Mouse (Mus musculus): ENCODE data around the gene Hrk.
A peak's percentile ranks its signal among the peaks of the same experiment; 100 is the strongest.

The Hrk gene

GRCm38 (mm10) chr5:118165462-118165861, 1.0 kb downstream of the Hrk start:
- no peak for DNase-seq (ENCODE audit: inconsistent ontology term)

DNA sequence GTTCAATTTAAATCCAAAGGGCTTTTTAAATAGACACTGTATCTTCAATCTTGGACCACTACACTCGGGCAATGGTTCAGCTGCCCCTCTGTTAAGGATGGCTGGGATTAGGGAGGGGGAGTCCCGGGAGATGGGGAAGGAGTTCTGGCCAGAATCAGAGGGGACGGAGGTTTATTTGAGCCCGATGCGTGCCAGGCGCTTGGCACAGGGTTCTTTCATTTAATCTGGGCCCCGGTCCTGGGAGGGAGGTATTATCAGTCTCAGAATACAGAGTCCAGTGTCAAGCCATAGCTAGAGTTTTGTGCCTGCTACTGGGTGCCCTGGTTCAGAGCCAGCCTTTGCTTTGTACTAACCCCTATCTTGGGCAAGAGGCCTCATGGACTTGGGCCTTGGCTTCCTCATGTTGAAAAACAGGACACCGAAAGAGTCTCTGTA, 3.1 kb downstream of the Hrk start:
- DNase-seq (ENCODE audit: inconsistent ontology term): no peak

DNA sequence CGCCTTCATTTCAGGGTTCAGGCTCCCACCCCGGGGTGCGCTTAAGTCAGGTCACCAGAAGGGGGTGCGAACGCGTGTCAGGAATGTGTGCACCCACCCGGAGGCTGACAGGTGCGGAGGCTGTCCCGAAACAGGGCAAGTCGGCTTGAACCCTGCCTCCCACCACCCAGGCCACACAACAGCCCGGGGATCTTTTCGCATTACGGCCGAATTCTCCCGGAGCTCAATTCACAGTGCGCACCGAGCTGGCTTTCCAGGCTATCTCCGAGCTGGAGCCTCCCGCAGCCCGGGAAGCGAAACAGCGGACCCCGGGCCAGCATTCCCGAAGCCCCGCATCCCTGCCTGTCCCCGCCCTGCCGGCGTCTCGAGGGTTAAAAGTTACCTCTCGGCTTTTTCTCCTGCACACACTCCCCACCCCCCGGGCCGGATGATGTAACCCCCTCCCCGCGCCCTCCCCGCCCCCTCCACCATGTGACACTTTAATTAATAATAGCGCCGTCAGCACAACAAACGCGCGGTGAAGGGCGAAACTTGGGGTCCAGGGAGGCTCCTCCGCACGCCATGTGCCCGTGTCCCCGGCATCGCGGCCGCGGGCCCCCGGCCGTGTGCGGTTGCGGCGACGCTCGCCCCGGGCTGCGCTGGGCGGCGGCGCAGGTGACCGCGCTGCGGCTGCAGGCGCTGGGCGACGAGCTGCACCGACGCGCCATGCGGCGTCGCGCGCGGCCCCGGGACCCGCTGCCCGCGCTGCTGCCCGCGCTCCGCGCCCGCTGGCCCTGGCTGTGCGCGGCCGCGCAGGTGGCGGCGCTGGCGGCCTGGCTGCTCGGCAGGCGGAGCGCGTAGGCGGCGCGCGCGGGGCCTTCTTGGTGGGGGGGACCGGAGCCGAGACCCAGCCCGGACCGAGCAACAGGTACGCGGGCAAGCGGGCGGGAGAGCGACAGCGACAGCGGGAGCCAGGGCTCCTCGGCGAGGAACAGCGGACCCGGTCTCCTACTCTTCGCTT, 5.1 kb downstream of the Hrk start:
- DNase-seq (ENCODE audit: inconsistent ontology term): peak; percentile 27

- no peak for DNase-seq (ENCODE audit: inconsistent ontology term)
Observed at GRCm38 (mm10) chr5:118170888-118171529, 6.6 kb downstream of the Hrk start.

DNA sequence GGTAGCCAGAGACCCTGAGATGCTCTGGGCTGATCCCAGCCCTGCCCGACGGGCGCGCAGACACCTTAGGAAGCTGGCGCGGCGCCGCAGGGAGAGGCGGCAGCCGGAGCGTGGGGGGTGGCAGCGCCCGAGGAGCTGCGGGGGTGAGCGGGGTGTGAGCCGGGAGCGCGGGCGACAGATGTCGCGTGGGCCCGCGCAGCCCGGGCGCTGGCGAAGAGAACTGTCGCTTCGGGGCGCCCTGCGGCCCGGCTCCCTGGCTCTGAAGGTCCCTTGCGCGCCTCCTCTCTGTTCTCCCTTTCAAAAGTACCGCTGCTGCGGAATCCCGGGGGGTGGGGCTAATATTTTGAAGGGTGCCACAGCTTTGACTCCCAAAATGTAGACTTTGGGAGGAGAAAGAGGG, 7.2 kb downstream of the Hrk start:
- DNase-seq (ENCODE audit: inconsistent ontology term): peak; percentile 22

- DNase-seq (ENCODE audit: inconsistent ontology term): no peak
Observed at GRCm38 (mm10) chr5:118172078-118172723, 7.8 kb downstream of the Hrk start.

- no peak for DNase-seq (ENCODE audit: inconsistent ontology term)
Observed at GRCm38 (mm10) chr5:118174310-118175009, 10.0 kb downstream of the Hrk start.

DNA sequence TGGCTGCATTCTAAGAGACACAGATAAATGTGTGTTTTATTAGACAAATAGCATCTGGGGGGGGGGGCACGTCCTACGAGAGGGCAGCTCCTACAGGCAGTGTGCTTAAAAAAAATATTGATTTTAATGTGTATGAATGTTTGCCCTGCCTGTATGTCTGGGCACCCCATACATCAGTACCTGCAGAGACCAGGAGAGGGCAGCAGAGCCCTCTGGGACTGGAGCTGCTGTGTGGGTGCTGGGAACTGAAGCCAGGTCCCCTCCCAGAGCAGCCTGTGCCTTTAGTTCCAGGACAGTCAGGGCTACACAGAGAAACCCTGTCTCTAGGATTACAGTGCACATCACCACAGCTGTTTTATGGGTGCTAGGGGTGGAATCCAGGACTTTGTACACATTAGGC, 10.7 kb downstream of the Hrk start:
- DNase-seq (ENCODE audit: inconsistent ontology term): no peak

DNA sequence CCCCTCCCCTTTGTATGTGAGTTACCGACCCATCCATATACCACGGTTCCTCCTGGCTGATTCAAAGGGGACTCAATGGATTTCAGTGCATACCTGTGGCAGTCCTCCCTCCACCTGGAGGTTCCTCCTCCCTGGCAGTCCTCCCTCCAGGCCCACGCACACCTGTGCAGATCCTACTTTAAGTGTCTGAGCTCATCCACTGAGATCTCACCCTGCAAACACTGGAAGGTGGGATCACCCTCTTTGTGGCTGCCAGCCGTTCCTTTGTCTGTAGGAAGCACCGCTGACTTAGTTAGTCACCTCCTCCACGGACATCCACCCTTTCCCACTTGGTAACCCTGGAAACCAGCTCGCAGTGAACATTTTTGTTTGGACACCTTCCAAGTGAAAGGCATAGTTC, 13.2 kb downstream of the Hrk start:
- DNase-seq (ENCODE audit: inconsistent ontology term): no peak

GRCm38 (mm10) chr5:118186903-118187633, 22.6 kb downstream of the Hrk start:
- DNase-seq (ENCODE audit: inconsistent ontology term): no peak

DNA sequence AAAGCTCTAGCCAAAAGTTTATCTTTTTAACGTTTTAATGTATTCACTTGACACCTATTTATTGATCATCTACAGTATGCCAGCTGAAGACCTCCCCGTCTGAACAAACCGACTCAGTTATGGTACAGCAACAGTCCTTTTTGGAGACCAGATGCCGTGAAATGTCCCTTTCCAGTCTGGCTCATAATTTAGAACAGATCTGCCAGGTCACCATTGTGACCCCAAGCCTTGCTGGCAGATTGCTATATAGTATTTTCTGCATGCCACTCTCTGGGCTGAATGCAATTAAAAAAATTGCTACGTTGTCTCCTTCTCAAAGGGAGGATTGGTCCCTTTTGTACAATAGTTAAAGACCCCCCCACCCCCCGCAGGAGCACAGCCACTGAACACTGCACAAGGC, 23.9 kb downstream of the Hrk start:
- DNase-seq (ENCODE audit: inconsistent ontology term): no peak

DNA sequence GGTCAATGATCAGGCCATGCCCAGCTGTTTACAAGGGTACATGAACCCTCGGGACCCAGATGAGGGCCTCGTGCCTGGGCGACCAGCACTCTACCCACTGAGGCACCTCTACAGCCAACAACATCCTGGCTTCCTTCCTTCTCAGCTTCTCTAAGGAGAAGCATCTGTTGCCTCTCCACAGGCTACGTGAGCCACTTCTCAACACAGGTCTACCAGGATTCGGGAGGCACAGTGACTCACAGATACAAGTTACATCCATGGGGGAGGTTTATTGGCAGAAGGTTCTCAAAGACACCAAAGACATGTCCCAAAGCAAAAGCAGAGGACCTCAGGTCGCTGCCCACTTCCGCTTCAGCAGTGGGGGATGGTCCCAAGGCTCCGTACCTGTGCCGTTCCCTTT, 26.0 kb downstream of the Hrk start:
- DNase-seq (ENCODE audit: inconsistent ontology term): no peak

GRCm38 (mm10) chr5:118192221-118192620, 27.8 kb downstream of the Hrk start:
- no peak for DNase-seq (ENCODE audit: inconsistent ontology term)

GRCm38 (mm10) chr5:118197421-118197820, 33.0 kb downstream of the Hrk start:
- no peak for DNase-seq (ENCODE audit: inconsistent ontology term)

DNA sequence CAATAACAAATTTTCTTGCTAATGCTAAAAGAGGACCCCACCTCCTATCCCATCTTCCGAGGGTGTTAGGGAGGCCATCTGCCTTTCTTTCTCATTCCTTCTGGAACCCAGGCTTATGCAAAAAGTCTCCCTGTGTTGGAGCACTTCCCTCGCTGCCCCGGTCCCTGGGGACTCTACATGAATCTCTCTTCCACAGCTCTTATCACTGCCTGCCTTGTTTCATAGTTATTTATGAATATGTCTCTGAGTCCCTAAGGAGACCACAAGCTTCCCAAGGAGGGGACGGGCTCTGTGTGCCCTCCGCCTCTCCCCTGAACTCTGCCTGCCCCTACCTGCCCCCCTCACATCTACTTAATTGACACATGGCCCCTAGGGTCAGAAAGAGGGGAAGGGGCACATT, 35.2 kb downstream of the Hrk start:
- DNase-seq (ENCODE audit: inconsistent ontology term): no peak

GRCm38 (mm10) chr5:118204675-118205440, 40.4 kb downstream of the Hrk start:
- DNase-seq (ENCODE audit: inconsistent ontology term): no peak

GRCm38 (mm10) chr5:118205852-118206251, 41.4 kb downstream of the Hrk start:
- DNase-seq (ENCODE audit: inconsistent ontology term): no peak

- DNase-seq (ENCODE audit: inconsistent ontology term): no peak
Observed at GRCm38 (mm10) chr5:118214012-118214411, 49.6 kb downstream of the Hrk start.

GRCm38 (mm10) chr5:118214418-118215154, 50.1 kb downstream of the Hrk start:
- DNase-seq (ENCODE audit: inconsistent ontology term): peak; percentile 89

GRCm38 (mm10) chr5:118217410-118217809, 53.0 kb downstream of the Hrk start:
- no peak for DNase-seq (ENCODE audit: inconsistent ontology term)
